ENCODE assay signal across 19 mouse cellular contexts in the genomic region with DNA sequence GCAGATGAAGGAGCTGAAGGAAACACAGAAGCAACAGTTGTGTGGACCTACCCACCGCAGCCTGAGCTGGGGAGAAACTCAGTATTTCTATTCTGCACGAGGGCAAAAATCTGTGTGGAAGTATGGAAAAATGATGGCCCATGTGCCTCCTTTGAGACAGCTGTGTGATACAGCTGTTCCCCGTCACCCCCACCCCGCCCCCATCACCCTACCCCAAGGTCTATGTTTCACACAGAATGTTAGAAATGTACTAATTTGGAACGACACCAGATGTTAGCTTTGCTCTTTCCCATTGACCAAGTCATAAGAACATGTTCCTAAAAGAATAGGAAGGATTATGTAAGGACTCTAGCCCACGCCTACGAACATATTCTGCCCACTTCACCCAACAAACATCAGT. TPM values are rescaled to one million over a fixed set of nuclear protein-coding genes. Genes with fewer than 3 reads are reported as not detected.
A peak's percentile ranks its signal among the peaks of the same experiment; 100 is the strongest.
DNase-seq lines count a peak whose midpoint lies in the region; ATAC-seq and TF ChIP-seq lines count a peak whose summit lies in the region.
"Had no signal": no experiment of that assay in that cellular context is flagged by ENCODE, and none has a peak within 500 bp of the region (broad histone marks: within the 10 kb centered on the region; RNA-seq: fewer than 3 reads in every experiment).

No protein-coding gene starts in this region.

- no peaks in the 10 kb centered on the region for H3K36me3 ChIP-seq in heart, embryonic 15.5 days
- peaks cover 71% of the 10 kb centered on the region for H3K36me3 ChIP-seq in limb, embryonic 10.5 days
- no peaks in the 10 kb centered on the region for H3K36me3 ChIP-seq in macrophage (ENCODE audit: inconsistent target)
- H3K36me3 ChIP-seq: embryonic facial prominence, embryonic 15.5 days; hindbrain, embryonic 15.5 days; stomach, embryonic 15.5 days had no signal

- peaks cover 26% of the 10 kb centered on the region for H3K79me2 ChIP-seq in macrophage (ENCODE audit: inconsistent target)

- H3K4me1 ChIP-seq in heart, embryonic 15.5 days (replicated peaks), result peaks cover 49% of the 10 kb centered on the region
- H3K4me1 ChIP-seq in limb, embryonic 10.5 days, result peaks cover 92% of the 10 kb centered on the region

- peak overlapping the region; percentile 87 for H3K27ac ChIP-seq in heart, embryonic 15.5 days
- 0 out of 2 replicates have a peak overlapping the region, but pooled peaks have one; percentile 17 for H3K27ac ChIP-seq in limb, embryonic 10.5 days
- peak overlapping the region; percentile 67; the same call in 1 of the 2 replicates for H3K27ac ChIP-seq in macrophage
- no peak overlapping the region for H3K27ac ChIP-seq in gastrocnemius, adult 2 months
- H3K27ac ChIP-seq: hindbrain, embryonic 15.5 days; liver, embryonic 12.5 days had no signal

- no peak for TF ChIP-seq CTCF in gastrocnemius, adult 2 months (IDR thresholded peaks at IDR 0.05)

- no peak overlapping the region for H3K4me3 ChIP-seq in heart, embryonic 15.5 days
- no peak overlapping the region for H3K4me3 ChIP-seq in limb, embryonic 10.5 days
- H3K4me3 ChIP-seq in macrophage (ENCODE audit: inconsistent target), result no peak overlapping the region
- no peak overlapping the region for H3K4me3 ChIP-seq in gastrocnemius, adult 2 months
- H3K4me3 ChIP-seq: embryonic facial prominence, embryonic 15.5 days; hindbrain, embryonic 15.5 days; liver, embryonic 12.5 days; stomach, embryonic 15.5 days had no signal

- intact Hi-C loops in heart, postnatal 14 days (cut with DNase I), result no loop called here
- intact Hi-C loops in gastrocnemius, adult 2 months (cut with DNase I), result loop anchor here (10.0 kb wide), 1 partner anchor 52 kb away; a partner anchor contains a TSS

- no peak for ATAC-seq in heart, embryonic 15.5 days (replicated peaks; ENCODE audit: insufficient number of reproducible peaks, insufficient read depth, low FRiP score, low read depth)
- ATAC-seq: CD4-positive, CD25-positive, alpha-beta regulatory T cell, adult 4 months; liver, embryonic 12.5 days; midbrain, embryonic 16.5 days had no signal

- no peaks in the 10 kb centered on the region for H3K27me3 ChIP-seq in heart, embryonic 15.5 days
- no peaks in the 10 kb centered on the region for H3K27me3 ChIP-seq in limb, embryonic 10.5 days (ENCODE audit: low read depth, poor library complexity, severe bottlenecking)
- H3K27me3 ChIP-seq: embryonic facial prominence, embryonic 15.5 days; hindbrain, embryonic 15.5 days; liver, embryonic 12.5 days; stomach, embryonic 15.5 days had no signal

- no peaks in the 10 kb centered on the region for H3K9me3 ChIP-seq in heart, embryonic 15.5 days (replicated peaks)
- no peaks in the 10 kb centered on the region for H3K9me3 ChIP-seq in limb, embryonic 10.5 days (replicated peaks)
- H3K9me3 ChIP-seq: embryonic facial prominence, embryonic 15.5 days; hindbrain, embryonic 15.5 days; liver, embryonic 12.5 days; stomach, embryonic 15.5 days had no signal

- no peak overlapping the region for H3K4me2 ChIP-seq in heart, embryonic 15.5 days
- H3K4me2 ChIP-seq: embryonic facial prominence, embryonic 15.5 days; hindbrain, embryonic 15.5 days; liver, embryonic 12.5 days; stomach, embryonic 15.5 days had no signal

- no peak for DNase-seq in heart, postnatal 14 days
- DNase-seq in lung, postnatal 25 days (ENCODE audit: low spot score), result peak; percentile 11
- DNase-seq in lung, postnatal 10 days, result no peak
- no peak for DNase-seq in limb, embryonic 10.5 days (ENCODE audit: low spot score)
- DNase-seq in gastrocnemius, adult 2 months, result no peak
- no peak for DNase-seq in left cerebral cortex, adult 18-20 months (ENCODE audit: low spot score in 2 of 2)
- DNase-seq: adrenal gland, adult 8-10 months; cerebellum, adult 18-20 months; kidney, adult 9 months; thymus, postnatal 36 days had no signal

- H3K9ac ChIP-seq in heart, embryonic 15.5 days, result no peak overlapping the region
- H3K9ac ChIP-seq: embryonic facial prominence, embryonic 15.5 days; hindbrain, embryonic 15.5 days; liver, embryonic 12.5 days; stomach, embryonic 15.5 days had no signal

- 72% methylated on average over 7 of the region's 7 CpGs for WGBS in heart, embryonic 15.5 days
- 77% methylated on average over 7 of the region's 7 CpGs for WGBS in limb, embryonic 10.5 days
- WGBS in macrophage (ENCODE audit: missing documents), result 73% methylated on average over 7 of the region's 7 CpGs

RNA-seq across cellular contexts. Expression of a gene that starts 53.0 kb away (rescaled TPM):
- 2.8 and 3.3 TPM in 2 replicates for polyA plus RNA-seq in heart, embryonic 15.5 days (2015; fragmentation: Nextera tagmentation; extraction: Ambion mirVana)
- total RNA-seq in heart, postnatal 14 days (2021), result under 1 TPM in 1 of 2 experiments, not detected in 1; 0.07 TPM
- 129 and 160 TPM in 2 replicates for polyA plus RNA-seq in limb, embryonic 10.5 days (2016; fragmentation: Nextera tagmentation; extraction: Ambion mirVana)
- total RNA-seq in macrophage (2018; cell fraction: chromatin; rRNA removed), result 10 to 100 TPM in 16 of 26 experiments, 1 to 10 TPM in 10; 1.9 to 95.1 (median 16.8) TPM
- 10 to 100 TPM in 13 of 26 experiments, 1 to 10 TPM in 11, under 1 TPM in 2; 0.96 to 31.6 (median 9.4) TPM for total RNA-seq in macrophage (2018; cell fraction: cytosol; rRNA removed)
- total RNA-seq in macrophage (2018; cell fraction: nucleus; rRNA removed), result 100 to 1,000 TPM in 1 of 26 experiments, 10 to 100 TPM in 12, 1 to 10 TPM in 13; 1.1 to 120 (median 10.5) TPM
- polyA plus RNA-seq in macrophage (2018), result 3.6 to 62.9 TPM (median 18.0 TPM) in 3 replicates
- under 1 TPM in 1 of 2 experiments, not detected in 1; 0.10 TPM for total RNA-seq in gastrocnemius, adult 2 months (2021)
- total RNA-seq in left cerebral cortex, adult 18-20 months (2021), result under 1 TPM; 0.09 to 0.16 TPM
- total RNA-seq: MEL had no signal
